Mouse (Mus musculus) retina, postnatal 1 day (tissue): Measurements from ENCODE around the gene Plxna2.

ENCODE experiments used
- DNase-seq: peaks from one replicate; pipeline ENCODE4 v3.0.0-alpha.2; 2012

Plxna2 gene

DNA sequence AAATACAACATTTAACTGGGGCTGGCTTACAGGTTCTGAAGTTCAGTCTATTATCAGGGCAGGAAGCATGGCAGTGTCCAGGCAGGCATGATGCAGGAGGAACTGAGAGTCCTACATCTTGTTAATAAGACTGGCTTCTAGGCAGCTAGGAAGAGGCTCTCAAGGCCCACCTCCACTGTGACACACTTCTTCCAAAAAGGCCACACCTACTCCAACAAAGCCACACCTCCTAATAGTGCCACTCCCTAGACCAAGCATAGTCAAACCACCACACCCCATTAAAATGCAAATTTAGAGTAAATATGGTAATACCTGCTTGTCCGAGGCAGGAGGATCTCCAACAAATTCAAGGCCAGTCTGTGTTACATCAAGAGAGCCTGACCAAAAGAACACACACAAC is 156.7 kb downstream of the Plxna2 start:
- DNase-seq, result no peak

DNA sequence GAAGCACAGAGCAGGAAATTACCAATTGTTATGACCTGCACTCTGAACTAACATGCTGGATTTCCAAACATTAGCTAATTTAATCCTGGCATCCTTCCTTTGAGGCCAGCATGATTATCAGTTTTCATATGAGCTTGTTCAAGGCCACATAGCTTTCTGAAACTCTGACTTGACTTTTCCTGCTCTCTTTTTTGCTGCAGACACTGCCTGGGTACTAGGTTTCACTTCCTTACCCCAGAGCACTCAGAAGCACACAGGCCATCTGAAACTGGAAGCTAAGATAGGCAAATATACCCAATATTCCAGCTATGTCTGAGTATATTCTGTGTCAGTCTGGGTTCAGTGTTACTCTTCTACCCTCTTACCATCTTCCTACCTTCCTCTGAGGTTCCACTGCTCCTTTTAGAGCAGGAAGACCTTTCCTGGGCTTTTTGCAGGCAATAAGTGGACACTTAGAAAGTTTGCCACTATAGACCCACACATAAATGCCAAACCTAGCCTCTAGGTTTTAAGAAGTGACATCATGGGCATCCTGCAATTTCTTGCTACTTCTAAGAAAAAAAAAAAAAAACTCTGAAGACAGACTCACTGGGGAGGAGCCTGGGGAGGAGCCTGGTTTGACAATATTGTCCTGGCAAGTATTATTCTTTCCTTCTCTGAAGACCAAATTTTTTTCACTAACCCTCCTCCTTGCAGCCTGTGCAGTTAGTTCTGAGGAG is 157.8 kb downstream of the Plxna2 start:
- no peak for DNase-seq

DNA sequence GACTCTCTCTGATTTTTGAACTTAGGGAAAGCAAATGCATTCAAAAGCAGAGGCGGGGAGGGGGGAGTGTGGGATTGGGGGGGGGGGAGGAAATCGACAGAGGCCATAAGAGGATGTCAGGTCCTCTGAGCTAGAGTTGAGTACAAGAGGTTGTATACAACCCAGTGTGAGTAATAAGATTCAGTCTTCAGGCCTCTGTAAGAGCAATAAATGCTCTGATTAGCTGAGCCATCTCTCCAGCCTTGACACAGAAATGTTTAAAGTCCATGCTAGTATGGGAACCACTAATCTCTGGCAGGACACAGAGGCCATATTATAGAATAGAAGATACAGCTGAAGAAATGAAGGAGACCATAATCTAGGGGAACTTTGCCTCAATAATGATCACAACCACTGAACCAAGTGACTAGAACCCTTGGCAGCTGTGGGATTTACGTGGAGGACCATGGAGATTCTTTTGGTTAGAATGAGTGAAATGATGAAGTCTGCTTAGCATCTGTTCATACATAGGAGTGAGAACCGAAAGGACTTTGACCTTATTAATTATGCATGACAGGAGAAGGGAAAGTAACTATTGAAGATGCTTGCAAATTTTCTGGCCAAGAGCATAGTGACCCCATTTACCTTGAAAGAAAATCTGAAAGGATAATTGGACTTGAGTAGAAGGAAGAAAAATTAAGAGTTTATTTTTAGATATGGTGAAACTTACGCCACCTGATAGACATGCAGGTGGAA is 158.7 kb downstream of the Plxna2 start:
- peak; percentile 31 for DNase-seq

DNA sequence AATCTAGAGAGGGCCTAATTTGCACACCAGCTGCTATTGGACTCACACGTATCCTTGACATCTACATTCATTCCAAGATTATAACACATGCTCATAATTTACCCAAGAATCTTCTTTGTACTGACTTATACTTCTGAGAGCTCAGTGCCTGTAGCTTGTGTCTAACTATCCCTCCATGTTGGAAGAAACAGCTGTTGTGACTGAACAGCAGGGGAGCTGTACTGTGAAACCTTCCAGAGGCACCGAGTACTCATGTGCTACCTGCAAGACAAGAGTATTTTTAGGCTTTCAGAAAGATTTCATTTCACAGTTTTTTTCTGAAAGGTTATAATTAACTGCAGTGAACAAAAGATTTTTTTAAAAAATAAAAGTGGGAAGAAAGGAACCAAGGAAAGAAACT is 159.6 kb downstream of the Plxna2 start:
- DNase-seq, result no peak

DNA sequence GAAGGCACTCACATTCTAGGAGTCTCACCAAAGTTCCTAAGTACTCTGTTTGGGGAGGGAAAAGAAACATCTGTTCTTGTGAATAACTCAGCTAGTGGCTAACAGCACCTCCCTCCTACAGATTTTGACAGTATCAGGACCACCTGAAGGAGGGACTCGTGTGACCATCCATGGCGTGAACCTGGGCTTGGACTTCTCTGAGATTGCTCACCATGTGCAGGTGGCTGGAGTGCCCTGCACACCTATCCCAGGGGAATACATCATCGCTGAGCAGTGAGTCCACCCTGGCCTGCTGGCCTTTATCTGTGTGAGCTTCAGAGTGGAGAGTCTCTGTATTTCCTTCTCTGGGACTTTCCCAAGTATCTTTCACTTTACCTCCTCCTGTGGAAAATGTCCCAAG is 162.4 kb downstream of the Plxna2 start:
- no peak for DNase-seq

DNA sequence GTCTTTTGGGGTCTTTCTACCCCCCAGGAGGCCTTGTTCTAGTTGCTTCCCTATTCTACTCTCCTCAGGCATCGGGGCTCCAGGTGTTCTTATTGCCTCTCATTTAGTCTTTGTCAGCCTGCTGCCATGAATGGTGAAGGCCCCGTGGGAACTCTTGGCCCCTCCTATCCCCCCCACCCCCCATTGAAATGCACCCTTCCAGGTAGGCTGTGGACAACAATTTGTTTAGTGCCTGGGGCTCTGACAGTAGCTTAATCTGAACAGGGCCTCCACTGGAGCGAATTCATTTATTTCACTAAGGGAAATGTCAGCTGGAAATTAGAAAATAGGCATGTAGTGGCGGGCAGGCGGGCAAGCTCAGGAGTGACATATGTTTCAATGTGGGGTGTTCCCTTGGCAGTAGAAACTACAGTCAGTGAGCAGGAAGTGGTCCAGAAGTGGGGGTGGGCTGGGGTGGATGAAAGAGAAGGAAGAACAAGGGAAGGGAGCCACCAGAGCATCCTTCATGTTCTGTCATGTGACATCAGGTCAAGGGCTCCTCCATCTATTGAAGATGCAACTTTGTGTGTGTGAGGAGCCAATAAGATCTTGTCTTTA is 162.9 kb downstream of the Plxna2 start:
- peak; percentile 24 for DNase-seq

DNA sequence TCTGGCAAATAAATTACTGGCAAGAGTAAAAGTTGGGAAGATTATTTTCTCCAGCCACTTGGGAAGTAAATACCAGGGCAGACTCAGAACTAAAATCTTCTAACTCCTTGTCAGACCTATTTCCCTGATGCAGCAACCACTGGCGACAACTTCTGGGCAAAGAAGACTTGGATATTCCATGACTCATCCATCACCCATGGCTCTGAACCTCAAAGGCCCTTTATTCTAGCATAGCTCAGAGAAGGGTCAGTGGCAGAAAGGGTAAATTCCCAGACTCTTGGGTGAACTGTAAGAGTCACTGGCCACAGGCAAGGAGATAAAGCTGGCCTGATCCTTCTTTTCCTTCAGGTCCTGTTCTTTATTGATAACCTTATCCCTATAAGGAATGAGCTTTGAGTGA is 163.5 kb downstream of the Plxna2 start:
- no peak for DNase-seq

DNA sequence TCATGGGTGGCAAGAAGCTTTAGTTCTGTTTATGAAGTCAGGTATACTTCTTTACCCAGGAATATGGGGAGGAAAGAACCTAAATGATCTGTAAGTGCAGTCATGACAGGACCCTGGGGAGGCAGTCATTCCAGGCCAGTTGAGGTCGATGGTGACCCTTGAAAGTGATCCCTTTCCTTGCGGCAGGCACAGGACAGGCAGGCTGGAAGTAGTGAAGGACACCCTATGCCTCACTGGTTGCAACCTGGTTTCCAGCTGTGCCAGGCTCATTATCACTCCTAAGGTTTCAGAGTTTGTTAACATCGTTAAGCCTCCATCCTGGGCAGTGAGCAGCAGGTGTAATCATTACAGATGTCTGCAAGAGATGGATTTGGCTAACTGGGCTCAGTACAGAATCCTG is 164.3 kb downstream of the Plxna2 start:
- DNase-seq, result no peak

DNA sequence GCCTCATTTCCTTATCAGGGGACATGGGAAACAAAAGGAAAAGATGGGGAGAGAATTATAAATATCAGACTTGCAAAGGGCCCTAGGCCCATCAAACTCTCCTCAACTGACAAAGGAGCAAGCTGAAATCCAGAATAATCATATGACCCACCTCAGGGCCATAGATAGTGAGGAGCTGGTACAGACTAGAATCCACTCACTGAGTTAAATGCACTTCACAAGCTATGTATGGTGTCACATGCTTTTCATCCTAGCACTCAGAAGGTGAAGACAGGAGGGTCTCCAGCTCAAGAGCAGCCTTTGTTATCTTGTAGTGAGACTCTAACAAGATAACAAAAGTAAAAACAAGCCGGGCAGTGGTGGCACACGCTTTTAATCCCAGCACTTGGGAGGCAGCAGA is 169.6 kb downstream of the Plxna2 start:
- no peak for DNase-seq

DNA sequence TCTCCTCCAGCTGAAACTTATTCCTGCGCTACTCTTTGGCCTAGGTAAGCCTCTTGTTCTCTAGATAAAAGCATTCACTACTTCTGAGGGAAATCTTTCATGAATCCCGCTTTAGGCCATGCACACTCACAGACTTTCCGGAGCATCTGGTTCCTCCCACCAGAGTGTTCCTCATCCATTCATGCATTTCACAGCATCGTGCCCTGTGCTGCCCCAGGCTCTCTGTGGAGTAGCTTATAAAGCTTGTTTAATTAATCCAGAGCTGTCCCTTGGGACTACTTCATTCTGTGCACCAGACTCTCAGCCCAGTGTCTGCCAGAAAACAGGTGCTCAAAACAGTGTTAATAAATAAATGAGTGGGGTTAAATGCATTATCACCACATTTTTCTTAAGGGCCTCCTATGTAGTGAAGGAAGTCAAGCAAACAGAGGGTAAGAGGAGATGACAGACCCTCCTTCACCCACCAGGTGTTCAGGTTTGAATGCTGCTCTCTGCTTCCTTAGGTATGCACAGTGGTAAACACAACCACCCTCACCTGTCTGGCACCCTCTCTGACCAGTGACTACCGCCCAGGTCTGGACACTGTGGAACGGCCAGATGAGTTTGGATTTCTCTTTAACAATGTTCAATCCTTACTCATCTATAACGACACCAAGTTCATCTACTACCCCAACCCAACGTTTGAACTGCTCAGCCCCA is 175.4 kb downstream of the Plxna2 start:
- peak; percentile 70 for DNase-seq

DNA sequence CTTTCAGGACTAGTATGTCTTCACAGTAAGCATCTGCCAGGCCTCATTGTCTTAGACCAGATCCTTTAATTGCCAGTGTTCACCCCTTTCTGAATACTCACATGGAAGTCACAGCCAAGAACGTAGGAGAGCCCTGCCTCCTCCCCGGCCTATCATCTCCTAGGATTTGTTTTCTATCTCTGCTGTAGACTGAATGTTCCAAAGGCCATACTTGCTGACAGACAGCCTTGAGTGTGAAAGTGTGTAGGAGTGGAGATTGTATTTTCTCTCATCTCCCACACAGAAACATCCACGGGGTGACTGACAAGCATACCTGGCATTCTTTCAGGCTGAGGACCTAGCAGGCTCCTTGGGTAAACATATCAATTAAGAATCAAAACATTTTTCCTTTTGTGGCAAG is 177.3 kb downstream of the Plxna2 start:
- DNase-seq, result no peak

DNA sequence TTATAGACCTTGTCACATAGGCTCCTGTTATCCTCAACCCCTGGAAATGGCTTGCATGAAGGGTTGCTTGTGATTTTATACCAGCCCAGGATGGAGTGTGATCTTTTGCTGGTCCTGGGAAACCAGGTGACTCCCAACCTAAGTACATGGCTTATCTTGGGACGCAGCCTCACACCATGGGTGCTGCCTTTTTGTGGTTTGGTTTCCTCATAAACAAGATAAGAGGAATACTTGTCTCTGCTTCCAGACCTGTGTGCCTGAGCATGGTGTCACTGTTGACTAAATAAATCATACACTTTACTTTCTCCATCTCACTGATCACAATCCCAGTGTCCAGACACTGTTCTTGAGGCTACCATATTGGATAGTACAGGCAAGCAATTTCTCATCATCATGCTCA is 179.8 kb downstream of the Plxna2 start:
- DNase-seq, result no peak

DNA sequence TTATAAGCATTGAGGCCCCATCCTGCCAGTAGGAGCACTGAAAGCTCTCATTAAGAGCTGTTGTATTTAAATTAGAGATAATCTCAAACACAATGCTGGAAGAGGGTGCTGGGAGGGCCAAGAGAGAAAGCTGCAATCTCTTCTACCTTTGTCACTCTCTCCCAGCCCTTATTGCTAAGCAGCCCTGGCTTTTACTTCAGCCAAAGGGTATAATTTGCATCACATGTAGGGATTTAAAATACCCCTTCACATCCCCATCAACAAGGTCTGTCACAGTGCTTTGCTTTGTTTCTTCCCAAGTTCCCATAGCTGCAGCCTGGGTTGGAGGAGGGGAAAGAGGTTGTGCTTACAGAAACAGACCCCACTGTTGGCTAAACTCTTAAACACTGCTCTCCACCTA is 180.5 kb downstream of the Plxna2 start:
- DNase-seq, result no peak

DNA sequence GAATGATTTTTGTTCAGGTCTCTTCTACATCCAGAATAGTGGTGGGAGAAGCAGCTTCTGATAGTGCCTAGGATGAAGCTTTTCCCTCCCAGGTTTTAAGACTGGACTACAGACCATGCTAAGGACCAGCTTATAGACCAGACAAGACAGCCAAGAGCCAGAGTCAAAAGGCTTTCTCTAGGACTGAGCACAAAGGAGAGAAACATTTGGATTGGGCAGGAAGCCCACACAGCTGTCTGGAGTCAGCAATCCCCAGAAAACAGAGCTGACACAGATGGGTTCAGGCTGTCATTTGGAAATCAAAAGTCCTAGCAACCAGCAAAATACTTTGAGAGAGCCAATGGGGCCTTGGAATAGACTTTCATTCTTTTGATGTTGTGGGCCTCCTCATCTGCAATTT is 190.2 kb downstream of the Plxna2 start:
- DNase-seq, result no peak

DNA sequence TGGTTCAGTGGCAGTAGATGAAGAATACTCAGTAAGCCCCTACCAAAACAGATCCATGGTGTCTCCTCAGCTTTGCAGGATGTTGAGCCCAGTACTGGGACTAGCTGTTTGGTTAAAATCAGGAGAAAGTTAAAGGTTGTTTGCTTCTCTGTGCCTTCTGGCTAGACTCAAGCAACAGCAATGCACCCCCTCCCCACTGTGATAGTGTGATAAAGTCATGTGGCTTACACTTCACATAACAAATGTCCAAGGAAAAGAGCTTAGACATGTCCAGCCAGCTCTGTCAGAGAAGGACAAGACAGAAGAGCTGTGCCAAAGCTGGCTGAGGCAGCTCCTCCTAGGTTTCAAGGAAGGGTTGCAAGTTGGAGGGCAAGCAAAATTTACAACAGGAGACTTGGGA is 190.7 kb downstream of the Plxna2 start:
- no peak for DNase-seq

DNA sequence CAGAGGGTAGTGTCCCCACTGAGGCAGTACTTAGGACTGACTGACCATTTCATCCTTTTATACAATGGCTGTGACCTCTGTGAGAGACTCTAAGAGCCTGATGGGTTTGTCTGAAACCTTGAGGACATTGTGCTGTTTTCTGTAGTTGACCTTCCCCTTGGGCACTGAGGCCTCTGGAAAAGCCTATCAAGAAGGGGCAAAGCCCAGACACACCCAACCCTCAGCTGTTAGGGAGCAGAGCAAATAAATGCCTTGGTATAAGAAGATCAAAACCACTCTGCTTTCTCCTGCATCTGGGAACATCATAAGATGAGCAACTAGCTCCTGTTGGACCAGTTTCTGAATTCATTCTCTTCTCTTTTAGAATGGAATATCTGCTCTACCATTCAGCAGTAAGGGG is 191.6 kb downstream of the Plxna2 start:
- DNase-seq, result no peak

DNA sequence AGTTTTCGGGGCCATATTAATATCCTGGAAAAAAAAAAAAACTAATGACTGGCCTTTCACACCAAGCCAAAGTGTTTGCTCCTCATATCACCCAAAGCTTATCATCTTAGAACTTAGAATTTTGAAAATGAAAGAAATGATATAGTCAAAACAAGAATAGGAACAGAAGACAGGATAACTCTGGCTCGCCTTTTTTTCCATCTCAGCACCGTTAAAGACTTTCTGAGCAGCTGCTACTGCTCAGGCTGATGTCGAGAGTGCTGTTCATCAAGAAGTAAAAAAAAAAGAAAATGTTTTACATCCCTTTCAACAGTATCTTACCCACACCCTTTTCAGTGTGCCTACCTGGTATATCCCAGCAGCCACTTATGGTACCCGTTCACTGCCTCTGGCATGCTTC is 196.2 kb downstream of the Plxna2 start:
- DNase-seq, result no peak

DNA sequence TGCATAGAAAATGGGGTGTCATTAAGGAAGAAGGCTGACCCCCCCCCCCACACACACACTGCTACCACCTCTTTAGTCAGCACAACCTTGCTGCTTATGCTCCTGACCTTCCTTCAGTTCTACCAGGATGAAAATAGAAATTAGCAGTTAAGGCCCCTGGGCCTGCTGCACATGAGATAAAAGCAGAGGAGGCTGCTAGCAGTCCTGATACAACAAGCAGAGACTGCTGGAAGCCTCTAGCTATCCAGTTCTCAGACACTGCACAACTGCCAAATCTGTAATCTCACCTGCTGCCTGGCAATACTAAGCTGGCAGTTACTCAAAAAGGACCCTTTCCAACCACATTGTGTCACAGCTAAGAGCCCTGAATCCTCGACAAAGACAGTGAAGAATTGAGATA is 197.5 kb downstream of the Plxna2 start:
- DNase-seq, result no peak

DNA sequence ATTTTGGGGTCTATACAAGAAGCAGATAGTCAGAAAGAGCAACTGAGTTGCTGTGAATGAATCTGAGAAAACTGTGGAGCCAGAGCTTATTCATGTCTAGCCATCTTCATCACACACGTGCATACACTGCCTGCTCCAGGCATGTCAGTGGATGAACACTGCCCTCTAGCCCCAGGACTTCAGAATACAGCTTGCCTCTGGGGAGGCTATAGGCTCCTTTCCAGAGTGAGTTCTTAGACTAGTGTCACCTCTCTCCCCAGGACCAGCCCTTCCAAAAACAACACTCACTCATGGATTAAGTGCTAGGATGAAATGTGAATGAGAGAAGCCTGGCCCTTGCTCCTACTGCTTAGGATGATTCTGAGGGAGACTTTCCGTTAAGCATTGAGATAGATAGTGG is 198.9 kb downstream of the Plxna2 start:
- DNase-seq, result peak; percentile 85

DNA sequence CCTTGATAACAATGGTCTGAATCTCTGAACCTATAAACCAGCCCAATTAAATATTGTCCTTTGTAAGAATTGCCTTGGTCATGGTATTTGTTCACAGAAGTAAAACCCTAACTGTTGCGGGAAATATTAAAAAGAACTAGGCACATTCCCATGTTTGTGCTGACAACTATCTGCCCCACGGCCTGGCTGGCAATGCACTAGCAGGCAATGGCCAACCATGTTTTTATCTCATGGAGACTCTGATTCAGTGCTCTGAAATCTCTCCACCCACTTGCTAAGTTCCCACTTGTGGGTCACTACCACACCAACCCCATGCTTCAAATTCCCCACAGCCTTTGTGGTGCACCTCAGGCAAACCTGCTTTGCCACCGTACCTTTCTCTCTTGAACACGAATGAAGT is 202.9 kb downstream of the Plxna2 start:
- no peak for DNase-seq

DNA sequence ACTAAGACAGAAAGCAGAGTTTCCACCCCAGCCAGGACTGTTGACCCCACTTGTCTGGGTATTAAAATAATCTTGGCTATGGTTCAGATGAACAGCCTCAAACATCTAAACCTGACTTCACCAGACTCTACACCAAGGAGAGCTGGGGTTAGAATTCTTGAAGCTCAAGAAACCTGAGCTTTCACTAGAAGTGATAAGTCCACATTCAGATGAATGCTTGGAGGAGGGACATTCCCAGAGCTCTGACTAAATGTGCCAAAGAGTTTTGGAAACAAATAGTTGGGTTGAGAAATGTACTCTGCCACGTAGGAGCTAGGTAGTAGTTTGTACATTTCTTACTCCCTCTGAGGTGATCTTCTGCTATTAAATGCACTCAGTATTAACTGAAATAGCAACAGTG is 203.7 kb downstream of the Plxna2 start:
- DNase-seq, result no peak

DNA sequence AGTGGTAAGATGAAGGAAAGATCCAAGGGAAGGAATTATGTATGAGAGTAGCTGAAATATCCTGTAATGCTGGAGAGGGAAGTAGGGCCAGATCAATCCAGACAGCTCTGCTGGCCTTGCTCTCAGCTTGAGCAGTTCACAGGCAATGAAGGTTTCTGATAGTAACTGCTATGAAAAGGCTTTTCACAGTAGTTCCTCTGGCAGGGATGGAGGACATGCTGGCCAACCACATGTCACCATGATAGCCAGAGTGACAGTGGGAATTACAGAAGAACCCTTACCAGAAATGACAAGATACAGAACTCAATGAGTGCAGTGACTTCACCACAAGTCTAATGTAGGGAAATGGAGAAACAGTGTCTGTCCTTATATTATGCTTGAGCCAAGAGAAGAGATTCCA is 210.3 kb downstream of the Plxna2 start:
- no peak for DNase-seq

DNA sequence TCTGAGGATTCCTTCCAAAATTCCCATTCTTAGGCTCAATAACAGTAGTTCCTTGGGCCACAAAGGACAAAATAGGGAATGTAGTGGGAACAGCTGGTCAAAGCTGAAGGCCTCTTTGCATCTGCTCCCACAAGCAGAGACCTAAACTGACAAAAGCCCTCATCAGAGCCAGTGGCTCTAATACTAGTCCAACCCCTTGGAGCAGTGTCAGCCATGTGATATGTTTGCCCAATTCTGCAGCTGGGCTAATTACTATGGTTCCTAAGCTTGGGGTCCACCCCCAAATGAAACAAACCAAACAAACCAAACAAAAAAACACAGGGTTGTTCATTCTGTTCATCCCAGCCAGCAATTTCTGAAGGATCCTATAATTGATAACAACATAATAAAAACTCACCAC is 217.2 kb downstream of the Plxna2 start:
- DNase-seq, result no peak

DNA sequence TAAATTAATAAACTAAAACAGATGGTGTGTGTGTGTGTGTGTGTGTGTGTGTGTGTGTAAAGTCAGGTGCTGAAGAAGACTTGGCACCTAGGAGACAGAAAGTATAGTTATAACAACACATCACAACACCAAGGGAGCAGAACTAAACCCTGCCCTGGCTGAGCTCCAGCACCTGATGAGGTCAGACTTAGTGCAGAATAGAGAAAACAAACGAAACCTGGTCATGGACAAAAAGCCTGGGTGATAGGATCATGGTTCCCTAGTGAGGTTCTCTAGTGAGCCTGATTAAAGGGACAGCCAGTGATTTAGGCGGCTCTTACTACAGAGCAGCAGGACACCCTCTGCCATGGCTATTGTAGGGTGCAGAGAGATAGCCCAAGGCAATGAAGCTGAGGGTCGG is 218.2 kb downstream of the Plxna2 start:
- DNase-seq, result no peak
